Mouse (Mus musculus) right cerebral cortex, postnatal 14 days (tissue): ENCODE results near the gene Fam184b.

Experiments
- DNase-seq: peaks from one replicate; pipeline ENCODE4 v3.0.0; 2022

Fam184b gene

DNA sequence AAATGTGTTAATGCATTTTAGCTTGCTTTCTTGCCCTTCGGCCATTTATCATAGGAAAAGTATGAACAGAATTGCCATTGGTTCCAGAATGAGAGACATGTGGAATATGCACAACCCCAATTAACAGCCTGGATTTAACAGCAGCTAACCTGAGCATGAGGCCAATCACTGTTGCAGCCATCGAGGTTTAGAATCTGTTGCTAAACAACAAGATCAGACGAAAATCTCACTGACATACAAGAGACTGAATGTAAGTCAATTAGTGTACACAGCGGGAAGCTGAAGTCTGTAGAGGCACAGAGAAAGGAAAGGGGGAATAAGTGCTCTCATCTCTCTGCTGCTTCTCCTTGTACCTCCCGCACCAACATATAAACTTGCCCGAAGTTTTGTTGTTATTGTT, 46.1 kb downstream of the Fam184b start:
- DNase-seq: no peak

DNA sequence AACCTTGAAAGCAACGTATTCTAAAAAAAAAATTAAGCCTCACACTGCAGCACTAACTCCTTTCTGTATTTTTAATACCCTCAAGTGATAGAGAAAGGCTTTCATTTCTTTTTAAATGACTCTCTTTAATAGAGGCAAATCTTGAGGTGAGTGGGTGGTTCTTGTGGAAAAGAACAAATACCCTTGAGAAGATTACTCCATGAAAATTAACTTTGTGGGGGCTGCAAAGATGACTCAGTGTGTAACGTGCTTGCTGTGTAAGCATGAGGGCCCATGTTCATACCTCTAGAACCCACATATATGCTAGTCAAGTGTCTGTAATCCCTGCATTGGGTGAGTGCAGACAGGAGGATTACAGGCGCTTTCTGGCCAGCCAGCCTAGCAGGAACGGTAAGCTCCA, 49.3 kb downstream of the Fam184b start:
- no peak for DNase-seq

DNA sequence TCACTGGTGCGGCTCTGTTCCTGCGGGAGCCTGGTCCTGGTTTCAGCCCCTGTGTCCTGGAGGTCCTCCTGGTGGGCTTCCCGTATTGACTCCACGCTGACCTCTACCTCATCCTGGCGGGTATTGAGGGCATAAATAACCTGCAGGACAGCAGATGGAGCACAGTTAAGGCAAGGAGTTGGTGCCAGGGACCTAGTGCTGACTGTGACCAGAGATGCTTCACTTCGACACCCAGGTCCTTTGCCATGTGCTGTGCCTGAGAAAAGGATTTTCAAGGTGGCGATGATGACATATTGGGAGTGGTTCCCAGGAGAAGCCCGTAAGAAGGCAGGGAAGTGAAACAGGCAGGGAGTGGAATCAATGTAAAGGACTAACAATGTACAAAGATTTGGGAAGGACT, 54.8 kb downstream of the Fam184b start:
- no peak for DNase-seq

DNA sequence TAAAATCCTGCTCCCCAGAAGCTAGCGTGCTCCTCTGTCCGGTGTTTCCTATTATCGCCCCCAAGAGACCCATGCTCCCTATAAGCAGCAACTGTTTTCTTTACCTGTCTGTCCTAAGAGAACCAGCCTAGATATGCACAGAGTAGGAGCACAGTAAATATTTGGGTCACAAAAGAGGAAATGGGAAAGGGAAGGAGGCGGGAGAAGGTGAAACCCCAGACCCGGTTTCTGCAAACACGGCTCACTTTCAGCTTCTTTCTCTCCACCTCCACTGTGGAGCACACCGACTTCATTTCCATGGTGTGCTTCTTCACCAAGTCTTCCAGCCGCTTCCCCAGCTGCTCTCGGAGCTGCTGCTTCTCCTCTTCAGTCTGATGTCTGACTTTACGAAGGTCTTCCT, 59.1 kb downstream of the Fam184b start:
- DNase-seq: no peak

DNA sequence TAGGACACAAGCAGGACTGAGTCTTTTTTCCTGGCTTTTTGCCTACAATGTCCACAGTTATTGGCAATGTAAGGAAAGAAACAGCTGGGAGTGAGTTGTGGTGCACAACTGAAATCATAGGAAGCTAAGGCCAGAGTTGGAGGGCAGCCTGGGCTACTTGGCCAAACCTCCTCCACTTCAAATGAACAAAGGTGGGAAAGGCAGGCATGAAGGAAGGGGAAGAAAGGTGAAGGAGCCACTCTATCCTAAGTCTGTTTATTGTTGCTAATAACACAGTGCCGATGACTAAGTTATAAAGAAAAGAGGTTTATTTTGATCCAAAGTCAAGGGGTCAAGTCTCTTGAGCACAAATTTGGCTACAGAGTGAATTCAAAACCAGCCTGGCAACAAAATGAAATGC, 62.0 kb downstream of the Fam184b start:
- DNase-seq: no peak

DNA sequence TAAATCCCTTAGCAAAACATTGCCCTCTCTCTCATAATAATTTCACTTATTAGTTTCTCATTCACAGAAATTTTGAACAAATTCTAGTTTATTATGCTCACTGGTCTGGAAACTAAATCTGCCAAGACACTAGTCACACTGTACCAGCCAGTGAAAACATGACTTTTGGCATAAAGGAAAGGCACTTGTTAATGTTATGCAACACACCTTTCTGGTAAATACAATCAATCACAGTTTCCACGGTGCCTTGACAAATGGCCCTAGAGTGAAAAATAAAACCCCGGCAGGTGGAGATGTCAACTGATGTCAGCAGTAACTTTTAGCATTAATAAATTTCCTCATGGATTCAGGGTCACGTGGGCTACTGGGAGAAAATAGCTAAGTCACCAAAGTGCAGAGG, 62.7 kb downstream of the Fam184b start:
- DNase-seq: no peak

DNA sequence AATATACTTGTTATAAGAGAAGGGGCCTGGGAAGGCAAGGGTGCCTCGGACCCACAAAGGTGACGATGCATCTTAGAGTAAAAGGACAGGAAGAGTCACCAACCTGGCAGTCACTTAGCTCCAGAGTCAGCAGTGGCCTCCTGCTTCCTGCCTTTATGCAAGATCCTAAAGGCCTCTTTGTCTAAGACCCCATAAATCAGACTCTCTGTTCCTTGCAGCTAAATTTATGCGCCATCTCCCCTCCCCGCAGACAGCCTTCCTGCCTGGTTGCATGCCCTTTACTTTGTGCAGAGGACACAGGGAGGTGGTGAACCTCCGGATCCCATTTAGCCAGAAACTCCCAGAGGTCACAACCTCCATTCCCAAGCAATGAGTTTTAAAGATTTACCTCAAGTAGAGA, 66.6 kb downstream of the Fam184b start:
- DNase-seq: no peak

DNA sequence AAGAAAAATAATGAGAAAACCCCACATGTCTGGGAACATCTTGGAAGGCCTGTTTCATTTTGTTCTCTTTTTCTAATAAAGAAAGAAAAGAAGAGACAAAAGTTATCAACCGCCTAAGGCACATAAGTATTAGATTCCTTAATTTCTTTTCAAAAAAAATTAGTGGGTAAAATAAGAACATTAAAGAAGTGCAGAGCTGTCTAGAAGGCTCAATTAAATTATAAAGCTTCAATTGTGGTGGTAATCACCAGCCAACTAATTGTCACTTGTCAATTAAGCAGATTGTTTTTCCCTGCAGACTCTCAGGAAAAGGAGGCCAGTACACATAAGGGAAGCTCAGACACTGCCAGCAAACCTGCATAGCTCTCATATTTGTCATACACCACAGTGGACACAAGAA, 73.6 kb downstream of the Fam184b start:
- DNase-seq: no peak

DNA sequence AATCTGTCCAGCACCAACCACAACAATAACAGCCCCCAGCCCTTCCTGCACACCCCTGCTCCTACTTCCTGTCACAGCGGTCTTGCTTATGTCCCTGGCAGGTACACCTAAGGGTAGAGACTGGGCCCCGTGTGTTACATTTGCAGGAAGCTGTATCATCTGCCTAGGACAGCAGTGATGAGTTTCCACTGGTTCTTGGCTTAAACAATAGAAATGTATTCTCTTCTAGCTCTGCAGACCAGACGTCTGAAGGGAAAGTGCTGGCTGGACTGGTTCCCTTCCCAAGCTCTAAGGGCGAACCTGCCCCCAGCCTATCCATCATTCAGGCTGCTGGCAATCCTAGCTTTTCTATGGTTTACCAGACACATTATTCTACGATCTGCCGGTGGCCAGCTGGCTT, 75.4 kb downstream of the Fam184b start:
- DNase-seq: no peak

DNA sequence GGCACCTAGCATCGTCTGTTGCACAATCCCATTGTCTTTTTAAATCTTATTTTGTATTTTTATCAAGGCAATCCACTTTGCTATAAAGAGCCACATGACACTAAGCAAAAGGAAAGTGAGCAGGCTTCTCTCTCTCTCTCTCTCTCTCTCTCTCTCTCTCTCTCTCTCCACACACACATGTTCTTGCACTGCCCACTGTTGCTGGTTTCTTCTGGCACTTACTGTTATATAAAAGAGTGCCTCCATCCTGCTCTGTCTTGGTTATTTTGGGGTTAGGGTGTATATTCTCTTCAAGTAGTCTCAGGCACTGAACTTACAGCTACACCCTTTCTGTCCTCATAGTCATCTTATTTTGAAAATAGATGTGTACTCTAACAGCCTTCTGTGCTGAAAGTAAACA, 89.8 kb downstream of the Fam184b start:
- DNase-seq: no peak

DNA sequence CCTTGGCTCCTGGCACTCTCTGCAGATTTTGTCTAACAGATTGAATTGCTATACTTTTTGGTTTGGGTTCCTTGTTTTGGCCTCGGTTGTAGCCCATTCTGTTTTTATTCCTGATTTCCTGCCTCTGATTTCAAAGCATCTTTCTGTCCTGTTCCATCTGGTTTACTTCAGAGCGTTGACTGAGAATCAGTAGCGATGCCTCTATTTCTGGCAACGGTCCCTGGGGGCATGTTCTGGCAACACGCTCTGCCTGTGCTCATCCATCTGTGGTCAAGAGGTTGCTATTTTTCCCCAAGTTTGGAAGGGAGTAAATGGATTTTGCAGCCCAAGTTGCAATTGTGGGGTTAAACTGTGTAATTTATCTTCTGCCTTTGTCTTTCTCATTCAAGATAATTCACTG, 96.0 kb downstream of the Fam184b start:
- no peak for DNase-seq

DNA sequence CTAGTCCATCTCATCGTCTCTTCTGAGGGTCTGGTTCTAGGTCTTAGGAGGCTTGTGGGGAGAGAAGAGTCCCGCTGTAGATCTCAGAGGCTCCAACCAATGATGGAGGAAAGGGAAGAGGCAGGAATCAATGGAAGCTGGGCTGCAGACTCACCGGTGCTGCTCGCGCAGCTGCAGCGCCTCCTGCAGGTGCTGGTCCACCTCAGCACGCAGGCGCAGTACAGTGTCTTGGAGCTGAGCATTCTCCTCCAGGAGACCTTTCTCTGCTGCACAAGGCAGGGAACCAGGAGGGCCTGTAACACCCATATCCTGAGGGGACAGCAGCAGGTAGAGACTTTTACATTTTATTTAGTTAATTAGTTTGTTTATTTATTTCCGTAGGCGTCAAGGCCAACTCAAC, 99.9 kb downstream of the Fam184b start:
- DNase-seq: no peak

DNA sequence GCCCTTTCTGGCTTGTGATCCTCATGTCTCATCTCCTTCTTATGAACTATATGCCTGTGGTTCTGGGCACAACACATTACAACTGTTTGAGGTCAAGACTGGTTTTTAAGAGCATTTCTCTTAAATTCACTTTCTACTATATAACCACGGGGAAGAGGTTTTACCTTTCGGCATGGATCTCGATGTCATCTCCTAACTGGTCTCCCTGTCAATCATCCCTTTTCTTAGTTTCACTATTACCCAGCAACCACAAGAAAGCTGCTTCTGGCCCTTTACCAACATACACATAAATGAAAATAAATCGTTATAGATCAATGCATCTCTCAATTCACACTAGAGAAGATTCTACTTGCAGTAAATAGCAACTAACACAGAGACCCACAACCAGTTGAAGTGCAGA, 104.2 kb downstream of the Fam184b start:
- no peak for DNase-seq

DNA sequence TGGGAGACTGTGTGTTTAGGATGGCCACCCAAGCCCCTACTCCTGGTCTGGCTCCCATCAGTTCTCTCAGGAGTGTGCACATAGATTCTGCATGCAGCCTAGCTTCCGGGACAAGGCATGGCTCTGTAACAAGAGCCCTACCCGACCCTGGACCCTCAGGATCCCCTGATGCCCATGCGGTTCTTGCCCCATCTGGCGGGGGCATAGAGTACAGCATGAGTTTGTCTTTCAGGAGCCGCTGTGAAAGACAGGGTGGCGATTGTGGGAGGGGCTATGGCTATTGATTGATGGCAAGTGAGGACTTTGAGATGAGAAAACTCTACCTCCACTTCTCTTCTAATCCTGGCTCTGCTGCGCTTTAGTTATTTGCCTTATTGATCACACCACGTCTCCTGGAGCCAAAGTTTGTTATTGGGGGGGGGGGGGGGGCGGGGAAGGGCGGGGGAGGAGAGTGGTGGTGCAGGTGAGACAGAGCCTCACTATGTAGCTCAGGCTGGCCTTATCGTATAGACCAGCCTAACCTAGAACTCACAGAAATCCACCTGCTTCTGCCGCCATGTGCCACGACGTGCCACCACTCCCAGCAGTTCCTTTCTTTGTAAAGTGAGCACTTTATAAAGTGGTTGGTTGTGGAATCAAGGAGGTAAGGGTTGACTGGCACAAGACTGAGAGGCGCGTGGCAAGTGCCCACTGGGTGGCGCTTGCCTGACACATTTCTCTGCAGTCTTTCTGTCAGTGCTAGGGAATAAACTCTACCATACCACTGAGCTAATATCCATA, 104.9 kb downstream of the Fam184b start:
- peak; percentile 56 for DNase-seq

DNA sequence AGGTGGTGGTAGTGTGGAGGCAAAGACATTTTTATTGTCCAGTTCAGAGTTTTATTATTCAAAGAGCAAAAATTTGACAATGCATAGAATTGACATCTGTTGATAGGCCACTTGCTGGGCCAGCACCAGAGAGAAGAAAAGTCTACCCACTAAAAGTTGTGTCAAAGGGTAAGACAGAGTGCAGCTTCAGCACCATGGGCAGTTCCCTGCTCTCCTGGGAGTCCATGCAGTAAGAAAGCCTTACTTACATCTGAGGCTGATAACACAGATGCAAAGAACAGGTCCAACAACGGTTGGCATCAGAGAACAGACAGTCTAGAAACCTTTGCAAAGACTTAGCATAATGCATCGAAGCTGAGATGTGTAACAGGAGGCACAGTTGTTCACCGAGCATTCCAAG, 109.7 kb downstream of the Fam184b start:
- no peak for DNase-seq

DNA sequence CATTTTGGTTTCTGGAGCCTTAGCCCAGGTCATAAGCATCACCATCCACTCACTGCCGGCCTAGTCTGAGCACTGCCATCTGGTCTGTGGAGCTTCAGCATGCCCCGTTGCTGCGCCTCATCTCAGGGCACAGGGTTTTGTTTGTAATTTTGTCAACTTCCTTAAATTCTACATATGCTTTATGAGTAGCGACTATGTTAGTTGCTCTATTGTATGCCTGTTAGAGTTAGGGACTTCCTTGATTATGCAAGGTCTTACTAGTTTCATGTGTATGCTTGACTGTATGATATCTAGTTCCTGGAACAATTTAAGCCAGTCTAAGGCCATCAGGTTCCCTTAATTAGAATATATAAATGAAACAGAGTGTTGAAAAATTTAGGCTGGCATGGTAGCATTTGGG, 113.1 kb downstream of the Fam184b start:
- DNase-seq: no peak

DNA sequence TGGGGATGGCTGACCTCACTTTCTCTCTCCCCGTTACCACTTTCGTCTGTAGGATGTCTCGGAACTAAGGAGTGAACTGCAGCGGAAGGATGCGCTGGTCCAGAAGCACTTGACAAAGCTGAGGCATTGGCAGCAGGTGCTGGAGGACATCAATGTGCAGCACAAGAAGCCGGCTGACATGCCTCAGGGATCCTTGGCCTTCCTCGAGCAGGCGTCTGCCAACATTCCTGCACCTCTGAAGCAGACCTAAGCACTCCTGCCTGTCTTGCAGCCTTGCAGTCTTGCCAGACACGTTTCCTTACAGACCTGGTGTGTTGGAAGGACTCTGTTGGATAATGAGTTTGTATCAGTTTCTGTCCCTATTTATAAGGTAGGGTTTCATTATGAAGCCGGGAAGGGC, 114.3 kb downstream of the Fam184b start:
- no peak for DNase-seq

DNA sequence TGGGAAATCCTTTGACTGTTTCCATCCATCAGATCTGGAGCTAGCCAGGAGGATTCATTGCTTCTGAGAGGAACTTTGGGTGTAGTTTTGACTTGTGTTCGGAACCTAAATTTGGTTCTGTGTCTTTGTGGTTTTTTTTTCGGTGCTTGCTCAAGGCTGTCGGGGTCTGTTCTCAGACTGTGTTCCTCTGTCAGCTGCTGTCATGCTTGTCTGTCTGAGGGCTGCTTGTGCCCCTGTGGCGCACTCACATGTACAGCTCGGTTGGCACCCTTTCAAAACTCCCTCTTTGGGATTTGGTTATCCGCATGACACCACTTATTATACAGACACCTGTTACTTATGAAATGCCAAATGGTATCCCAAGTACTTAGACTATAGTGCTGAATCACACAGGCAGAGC, 117.8 kb downstream of the Fam184b start:
- DNase-seq: no peak

DNA sequence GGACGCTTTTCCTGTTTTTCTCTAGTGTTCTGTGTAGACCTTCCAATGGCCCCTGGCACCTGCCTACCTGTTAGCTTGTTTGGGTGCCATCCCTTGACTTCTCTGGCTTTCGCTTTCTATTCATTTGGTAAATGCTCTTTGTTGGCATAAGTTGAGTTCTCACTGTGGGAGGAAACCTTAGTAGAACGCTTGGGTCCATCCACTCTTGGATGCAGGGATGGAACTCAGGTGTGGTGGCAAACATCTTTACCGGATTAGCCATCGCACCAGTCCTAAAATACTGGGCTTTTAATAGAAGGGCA, 118.7 kb downstream of the Fam184b start:
- DNase-seq: no peak

DNA sequence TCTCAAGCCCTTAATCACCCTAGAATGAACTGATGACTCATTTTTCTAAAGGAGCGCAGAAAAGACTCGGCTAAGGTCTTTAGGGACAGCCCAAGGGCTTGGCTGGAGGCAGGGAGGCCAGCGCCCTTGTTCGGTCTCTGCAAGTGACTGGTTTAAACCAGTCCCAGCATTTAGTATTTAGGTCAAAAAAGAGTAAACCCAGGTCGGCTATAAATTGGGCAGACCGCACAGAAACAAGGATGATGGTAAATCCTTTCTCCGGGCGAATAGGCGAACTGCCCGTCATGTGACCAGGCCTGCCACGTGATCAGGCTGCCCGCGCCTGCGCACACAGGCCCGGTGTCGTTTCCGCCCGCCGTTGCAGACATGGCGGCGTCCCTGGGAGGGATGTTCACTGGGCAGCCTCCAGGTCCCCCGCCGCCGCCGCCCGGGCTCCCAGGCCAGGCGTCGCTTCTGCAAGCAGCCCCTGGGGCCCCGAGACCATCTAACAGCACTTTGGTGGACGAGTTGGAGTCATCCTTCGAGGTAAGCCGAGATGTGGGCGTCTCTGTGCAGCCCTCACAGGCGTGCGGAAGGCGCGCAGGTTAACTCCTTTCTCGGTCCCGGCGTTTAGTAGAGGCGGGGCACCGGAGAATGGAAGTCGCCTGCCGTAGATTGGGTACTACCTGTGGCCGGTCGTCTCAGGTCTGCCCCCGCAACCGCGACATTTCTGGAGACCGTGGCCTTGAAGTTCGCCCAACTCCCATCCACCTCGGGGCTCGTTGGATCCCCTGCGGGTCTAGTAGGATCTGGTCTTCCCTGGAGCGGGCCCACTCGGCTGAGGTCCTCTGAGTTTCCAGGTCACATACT, 119.2 kb downstream of the Fam184b start, which contains the start of gene Med28:
Med28 (plus strand) TSS at position 270 of the 849 bp plus-strand sequence.
- peak; percentile 95 for DNase-seq

DNA sequence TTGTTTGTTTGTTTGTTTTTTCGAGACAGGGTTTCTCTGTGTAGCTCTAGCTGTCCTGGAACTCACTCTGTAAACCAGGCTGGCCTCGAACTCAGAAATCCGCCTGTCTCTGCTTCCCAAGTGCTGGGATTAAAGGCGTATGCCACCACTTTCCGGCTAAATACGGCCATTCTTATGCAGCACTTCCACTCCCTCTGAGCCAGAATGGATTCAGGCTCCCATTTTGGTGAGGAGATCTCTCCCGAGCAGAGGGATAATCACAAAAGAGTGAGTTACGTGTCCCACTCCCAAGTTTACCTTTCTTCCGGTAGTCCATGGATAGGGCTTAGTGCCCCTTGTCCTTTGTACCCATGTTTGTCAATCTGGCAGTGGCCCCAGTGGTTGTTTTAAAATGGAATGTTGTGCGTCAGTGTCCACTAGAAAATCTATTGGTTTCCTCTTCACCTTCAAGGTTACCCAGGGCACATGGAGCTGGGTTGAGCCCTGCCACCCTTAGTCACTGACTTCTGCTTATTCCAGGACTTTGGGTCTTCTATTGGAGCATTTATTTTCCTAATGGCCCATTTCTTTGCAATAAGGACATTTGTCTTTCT, 124.2 kb downstream of the Fam184b start:
- no peak for DNase-seq

DNA sequence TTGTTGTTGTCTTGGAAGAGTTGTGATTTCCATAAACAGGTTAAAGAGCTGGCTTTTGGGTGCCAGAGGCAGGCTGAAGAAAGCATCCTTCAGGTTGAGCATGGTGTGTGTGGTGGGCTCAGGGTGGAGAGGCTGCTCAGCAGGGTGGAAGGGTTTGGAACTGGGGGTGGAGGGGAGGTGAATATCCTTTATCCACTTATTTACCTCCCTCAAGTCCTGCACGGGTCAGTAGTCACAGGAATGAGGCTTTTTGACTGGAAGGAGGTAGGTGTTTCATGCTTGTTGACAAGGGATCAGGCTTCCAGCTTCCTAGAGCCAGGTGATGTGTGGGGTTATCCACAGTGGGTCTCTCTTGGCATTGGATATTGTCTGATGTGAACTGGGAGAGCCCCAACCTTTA, 124.8 kb downstream of the Fam184b start:
- no peak for DNase-seq

DNA sequence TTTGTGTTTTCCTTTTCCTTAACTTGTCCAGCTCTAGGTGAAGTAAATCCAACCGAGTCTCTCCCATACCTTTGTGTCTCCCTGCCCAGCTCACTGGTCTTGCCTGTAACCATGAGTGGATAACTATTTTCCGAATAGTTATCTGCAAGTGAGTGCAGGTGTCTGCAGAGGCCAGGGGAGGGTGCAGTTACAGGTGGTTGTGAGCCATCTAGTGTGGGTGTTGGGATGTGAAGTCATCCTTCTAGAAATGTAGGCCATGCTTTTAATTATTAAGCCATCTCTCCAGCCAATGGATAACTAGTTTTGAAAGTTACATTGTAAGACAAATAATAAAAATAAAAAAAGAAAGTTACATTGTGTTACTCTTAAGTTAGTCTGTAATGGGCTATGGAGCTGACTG, 125.9 kb downstream of the Fam184b start:
- DNase-seq: no peak

DNA sequence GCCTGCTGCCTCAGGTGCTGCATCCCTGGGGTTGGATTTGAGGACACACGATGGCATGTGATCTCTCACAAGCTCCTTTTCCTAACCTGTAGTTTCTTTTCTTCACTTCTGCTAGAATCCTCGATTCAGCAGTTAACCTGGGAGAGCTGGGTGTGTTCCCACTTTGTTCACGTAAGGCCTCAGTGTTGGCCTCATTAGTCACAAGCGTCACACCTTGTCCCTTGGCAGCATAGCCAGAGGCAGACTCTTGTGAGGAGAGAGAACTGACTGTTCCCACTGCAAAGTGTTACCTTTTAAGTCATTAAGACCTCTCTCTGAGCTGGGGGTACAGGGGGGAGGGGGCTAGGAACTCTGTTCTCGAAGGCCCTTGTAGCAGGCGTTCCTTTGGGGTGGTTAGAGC, 126.5 kb downstream of the Fam184b start:
- DNase-seq: no peak
